Mouse (Mus musculus) heart, embryonic 16.5 days (tissue): Measurements from ENCODE around the gene Klhl32. TPM values are rescaled to one million over a fixed set of nuclear protein-coding genes. Genes with fewer than 3 reads are reported as not detected.
A peak's percentile ranks its signal among the peaks of the same experiment; 100 is the strongest.

ENCODE experiments used
- ATAC-seq: fragments of 200-750 bp; cut with Nextera tagmentation; replicated peaks from 2 replicates; pipeline ENCODE4 v1.8.0; 2017; ENCODE audit warnings: moderate number of reproducible peaks; ENCODE audit not compliant: insufficient read depth, low FRiP score; ENCODE audit errors: extremely low read depth
- H3K27ac ChIP-seq: fragments of 300-500 bp; sonication (generic); 2 replicates; pipeline ENCODE4 v1.5.1; 2014; ENCODE audit warnings: mild to moderate bottlenecking, low read length, control low read depth, moderate library complexity
- H3K27me3 ChIP-seq: fragments of 300-500 bp; sonication (generic); 2 replicates; pipeline ENCODE4 v1.6.1; 2014; ENCODE audit warnings: low read length, mixed read lengths; ENCODE audit not compliant: control insufficient read depth, insufficient read depth
- H3K36me3 ChIP-seq: fragments of 300-500 bp; sonication (generic); 2 replicates; pipeline ENCODE4 v1.6.1; 2014; ENCODE audit not compliant: control insufficient read depth, insufficient read depth
- H3K4me1 ChIP-seq: fragments of 300-500 bp; sonication (generic); 2 replicates; pipeline ENCODE4 v1.6.1; 2014; ENCODE audit warnings: low read length, mixed read lengths; ENCODE audit not compliant: control insufficient read depth, insufficient read depth
- H3K4me2 ChIP-seq: fragments of 300-500 bp; sonication (generic); 2 replicates; pipeline ENCODE4 v1.6.1; 2014; ENCODE audit warnings: low read depth, mild to moderate bottlenecking, control low read depth, low read length
- H3K4me3 ChIP-seq: fragments of 300-500 bp; sonication (generic); 2 replicates; pipeline ENCODE4 v1.5.1; 2014; ENCODE audit warnings: mild to moderate bottlenecking, control low read depth, low read length
- H3K9ac ChIP-seq: fragments of 300-500 bp; sonication (generic); 2 replicates; pipeline ENCODE4 v1.6.1; 2014; ENCODE audit warnings: low read length, control low read depth
- H3K9me3 ChIP-seq: fragments of 300-500 bp; sonication (generic); replicated peaks from 2 replicates; pipeline ENCODE4 v1.6.1; 2016; ENCODE audit warnings: low read length; ENCODE audit not compliant: control insufficient read depth
- WGBS: fragments of 180-500 bp; shearing (Covaris S2); extraction: QIAGEN DNeasy Blood & Tissue Kit; methylation state at CpG from one replicate; pipeline ENCODE4 v1.1.7; 2014; 5-methylcytosine and 5-hydroxymethylcytosine counted together
- polyA plus RNA-seq: library from polyadenylated mRNA; unstranded; fragments of >200 nt; fragmentation: Nextera tagmentation; extraction: Ambion mirVana; gene quantifications from 2 replicates; pipeline ENCODE4 v1.2.1, GENCODE M21; 2015

The Klhl32 gene
- polyA plus RNA-seq, 1 experiment from 2014 or later = 4.6 TPM

GRCm38 (mm10) chr4:24800345-24800936, 50.5 kb downstream of the Klhl32 start:
- Histone ChIP-seq H3K27ac (no peak overlapping the region), H3K36me3 (no peaks in the 10 kb centered on the region), H3K4me3 (no peak overlapping the region), H3K4me2 (no peak overlapping the region), H3K4me1 (peaks cover 3% of the 10 kb centered on the region; the same call in 1 of the 2 replicates), H3K9me3 (no peaks in the 10 kb centered on the region), H3K9ac (no peak overlapping the region), H3K27me3 (no peaks in the 10 kb centered on the region)
- ATAC-seq = no peak
- WGBS = 88% methylated on average over 9 of the region's 9 CpGs

DNA sequence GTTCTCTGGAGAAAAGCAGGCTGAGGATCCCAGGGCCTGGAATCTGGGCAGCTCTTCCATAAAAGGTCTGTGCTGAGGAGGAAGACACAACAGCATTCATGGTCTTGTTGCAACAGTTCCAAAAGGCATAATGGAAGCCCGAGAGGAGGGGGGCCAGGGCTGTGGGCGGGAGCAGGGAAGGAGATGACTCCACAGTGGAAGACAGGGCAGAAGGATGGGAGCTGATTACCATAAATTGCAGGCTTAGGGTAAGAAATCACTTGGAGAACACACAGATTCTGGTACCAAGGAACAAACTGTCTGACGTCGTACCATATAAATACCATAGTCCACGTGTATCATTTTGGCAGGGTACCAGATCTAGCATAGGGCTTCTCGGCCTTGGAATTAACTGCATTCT, 51.9 kb downstream of the Klhl32 start:
- H3K36me3 ChIP-seq = no peaks in the 10 kb centered on the region
- no peak overlapping the region for H3K4me3 ChIP-seq
- H3K27ac ChIP-seq = no peak overlapping the region
- WGBS = 76% methylated on average over 6 of the region's 6 CpGs
- H3K4me1 ChIP-seq = peaks cover 3% of the 10 kb centered on the region; the same call in 1 of the 2 replicates
- H3K27me3 ChIP-seq = no peaks in the 10 kb centered on the region
- no peaks in the 10 kb centered on the region for H3K9me3 ChIP-seq
- H3K4me2 ChIP-seq = no peak overlapping the region
- H3K9ac ChIP-seq = no peak overlapping the region
- ATAC-seq = no peak

GRCm38 (mm10) chr4:24797868-24798267, 53.1 kb downstream of the Klhl32 start:
- Histone ChIP-seq H3K4me2 (no peak overlapping the region), H3K4me1 (peaks cover 3% of the 10 kb centered on the region; the same call in 1 of the 2 replicates), H3K36me3 (no peaks in the 10 kb centered on the region), H3K4me3 (no peak overlapping the region), H3K9me3 (no peaks in the 10 kb centered on the region), H3K27ac (no peak overlapping the region), H3K27me3 (no peaks in the 10 kb centered on the region), H3K9ac (no peak overlapping the region)
- ATAC-seq = no peak
- WGBS = 65% methylated on average over 3 of the region's 3 CpGs

DNA sequence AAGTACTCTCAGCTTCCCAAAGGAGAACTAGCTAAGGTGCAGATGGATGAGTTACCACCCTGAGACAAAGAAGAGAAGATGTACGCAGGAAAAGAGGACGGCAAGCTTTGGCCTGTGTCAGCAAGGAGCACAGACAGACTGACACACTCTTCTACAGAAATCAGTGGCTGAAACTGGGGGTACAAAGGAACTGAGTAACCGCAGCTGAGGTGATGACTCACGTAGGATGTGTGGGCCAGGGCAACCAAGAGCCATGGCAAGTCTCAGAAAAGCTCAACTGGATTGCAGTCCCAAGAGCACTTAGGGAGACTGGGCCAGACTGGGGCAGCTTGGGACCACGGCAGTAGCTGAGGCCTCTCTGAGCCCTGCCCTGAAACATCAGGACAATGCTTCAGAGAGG, 53.6 kb downstream of the Klhl32 start:
- H3K27me3 ChIP-seq = no peaks in the 10 kb centered on the region
- H3K4me2 ChIP-seq = no peak overlapping the region
- 84% methylated on average over 5 of the region's 5 CpGs for WGBS
- H3K27ac ChIP-seq = no peak overlapping the region
- peaks cover 3% of the 10 kb centered on the region; the same call in 1 of the 2 replicates for H3K4me1 ChIP-seq
- no peak overlapping the region for H3K9ac ChIP-seq
- H3K36me3 ChIP-seq = no peaks in the 10 kb centered on the region
- H3K9me3 ChIP-seq = no peaks in the 10 kb centered on the region
- no peak overlapping the region for H3K4me3 ChIP-seq
- ATAC-seq = no peak

DNA sequence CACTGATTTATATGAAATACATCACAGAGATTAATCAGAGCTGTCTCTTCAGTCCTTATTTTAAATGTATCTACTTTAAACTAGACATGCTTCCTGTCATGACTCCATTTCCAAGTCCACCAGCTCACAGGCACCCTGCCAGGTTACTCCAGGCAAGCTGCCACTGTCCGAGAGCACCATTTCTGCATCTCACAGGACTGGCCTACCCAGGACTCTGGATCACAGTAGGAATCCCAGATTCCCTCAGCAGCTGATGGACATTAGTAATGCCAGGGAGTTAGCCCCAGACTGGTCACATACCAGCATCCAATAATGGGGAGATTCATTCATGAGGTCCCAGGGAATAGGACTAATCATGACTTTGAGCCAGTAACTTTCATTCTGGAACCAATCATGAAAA, 54.7 kb downstream of the Klhl32 start:
- peaks cover 3% of the 10 kb centered on the region; the same call in 1 of the 2 replicates for H3K4me1 ChIP-seq
- H3K9ac ChIP-seq = no peak overlapping the region
- H3K36me3 ChIP-seq = no peaks in the 10 kb centered on the region
- 31% methylated on average over 1 of the region's 1 CpGs for WGBS
- H3K27ac ChIP-seq = no peak overlapping the region
- no peak overlapping the region for H3K4me3 ChIP-seq
- no peaks in the 10 kb centered on the region for H3K9me3 ChIP-seq
- ATAC-seq = peak; percentile 28; the same call in 1 of the 2 replicates
- no peak overlapping the region for H3K4me2 ChIP-seq
- H3K27me3 ChIP-seq = no peaks in the 10 kb centered on the region

DNA sequence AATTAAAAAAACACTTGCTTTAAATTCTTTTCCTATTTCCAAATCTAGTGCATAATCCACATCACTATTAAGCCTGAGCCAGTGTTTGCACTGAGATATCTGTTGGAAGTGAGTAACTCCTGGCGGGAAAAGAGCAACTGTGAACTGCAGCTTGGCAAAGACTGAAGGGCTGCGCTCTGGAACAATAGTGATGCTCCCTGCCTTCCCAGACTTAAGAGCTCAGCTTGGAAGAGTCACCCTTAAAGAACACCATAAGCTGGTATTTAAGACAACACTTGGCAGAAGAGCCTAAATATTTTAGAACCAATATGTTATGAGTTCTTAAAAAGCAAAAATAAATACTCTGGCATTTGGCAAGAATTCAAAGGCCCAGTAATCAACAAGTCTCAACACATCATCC, 55.7 kb downstream of the Klhl32 start:
- Histone ChIP-seq H3K4me1 (peaks cover 3% of the 10 kb centered on the region; the same call in 1 of the 2 replicates), H3K27ac (no peak overlapping the region), H3K27me3 (no peaks in the 10 kb centered on the region), H3K36me3 (no peaks in the 10 kb centered on the region), H3K9ac (no peak overlapping the region), H3K4me2 (no peak overlapping the region), H3K4me3 (no peak overlapping the region), H3K9me3 (no peaks in the 10 kb centered on the region)
- 81% methylated on average over 2 of the region's 2 CpGs for WGBS
- no peak for ATAC-seq

GRCm38 (mm10) chr4:24793726-24794345, 57.1 kb downstream of the Klhl32 start:
- no peaks in the 10 kb centered on the region for H3K9me3 ChIP-seq
- 61% methylated on average over 7 of the region's 7 CpGs for WGBS
- H3K36me3 ChIP-seq = no peaks in the 10 kb centered on the region
- peaks cover 5% of the 10 kb centered on the region; the same call in 1 of the 2 replicates for H3K4me1 ChIP-seq
- no peaks in the 10 kb centered on the region for H3K27me3 ChIP-seq
- no peak overlapping the region for H3K4me3 ChIP-seq
- no peak overlapping the region for H3K4me2 ChIP-seq
- H3K27ac ChIP-seq = no peak overlapping the region
- H3K9ac ChIP-seq = no peak overlapping the region
- no peak for ATAC-seq

GRCm38 (mm10) chr4:24792416-24792981, 58.4 kb downstream of the Klhl32 start:
- H3K4me3 ChIP-seq = peak overlapping the region; percentile 17
- no peaks in the 10 kb centered on the region for H3K36me3 ChIP-seq
- WGBS = 30% methylated on average over 16 of the region's 16 CpGs
- no peaks in the 10 kb centered on the region for H3K9me3 ChIP-seq
- H3K9ac ChIP-seq = peak overlapping the region; percentile 5; the same call in 1 of the 2 replicates
- peaks cover 5% of the 10 kb centered on the region; the same call in 1 of the 2 replicates for H3K4me1 ChIP-seq
- H3K27me3 ChIP-seq = no peaks in the 10 kb centered on the region
- peak overlapping the region; percentile 43 for H3K4me2 ChIP-seq
- peak overlapping the region; percentile 15 for H3K27ac ChIP-seq
- ATAC-seq = peak; percentile 34; the same call in 1 of the 2 replicates

- Histone ChIP-seq H3K4me1 (0 out of 2 replicates have a peak, but pooled peaks cover 2% of the 10 kb centered on the region), H3K27ac (peak overlapping the region; percentile 31; the same call in 1 of the 2 replicates), H3K27me3 (no peaks in the 10 kb centered on the region), H3K36me3 (no peaks in the 10 kb centered on the region), H3K4me2 (peak overlapping the region; percentile 28), H3K9me3 (no peaks in the 10 kb centered on the region), H3K9ac (no peak overlapping the region), H3K4me3 (no peak overlapping the region)
- WGBS = 58% methylated on average over 1 of the region's 1 CpGs
- peak; percentile 77 for ATAC-seq
Observed at GRCm38 (mm10) chr4:24789331-24789730, 61.6 kb downstream of the Klhl32 start.
